Mouse (Mus musculus) thymus, adult 2 months (tissue): ENCODE results near the gene Trmt6.

Source experiments
- CTCF ChIP-seq: fragments of 200-500 bp; IDR thresholded peaks from 2 replicates; pipeline ENCODE4 v1.5.1; 2012; ENCODE audit warnings: mild to moderate bottlenecking, control low read depth, low read length, moderate library complexity, borderline replicate concordance; ENCODE audit not compliant: control insufficient read depth, poor library complexity, insufficient read depth; ENCODE audit errors: extremely low read depth
- POLR2A ChIP-seq: fragments of 200-500 bp; IDR thresholded peaks from 2 replicates; pipeline ENCODE4 v1.6.1; 2012; ENCODE audit warnings: mild to moderate bottlenecking, low read length, control low read depth, moderate library complexity; ENCODE audit not compliant: control insufficient read depth, poor library complexity, insufficient read depth; ENCODE audit errors: extremely low read depth

DNA sequence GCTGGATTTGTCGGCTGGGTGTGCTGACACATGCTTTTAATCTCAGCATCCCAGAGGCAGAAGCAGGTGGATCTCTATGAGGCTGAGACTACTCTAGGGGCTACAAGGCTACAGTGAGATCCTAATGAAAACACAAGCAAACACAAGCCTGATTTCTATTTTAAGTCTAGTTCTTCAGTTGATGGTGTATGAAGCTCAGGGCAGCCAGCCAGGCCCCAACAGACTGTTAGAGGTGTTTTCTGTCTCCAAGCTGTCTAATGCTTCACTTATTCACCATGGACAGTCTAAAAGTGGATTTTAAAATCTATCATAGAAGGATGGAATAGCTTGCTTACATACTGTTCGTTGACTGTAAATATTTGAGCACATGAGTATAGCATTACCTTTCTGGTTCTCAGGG, 45.6 kb upstream of the Trmt6 start:
- TF ChIP-seq POLR2A (no peak), CTCF (no peak)
